Mouse (Mus musculus) MN1 (cell line): ENCODE results near the gene Gm3854.

Source experiments
- DNase-seq: peaks from one replicate; pipeline ENCODE4 v3.0.0-alpha.2; 2016; ENCODE audit warnings: low spot score

Gm3854 gene

DNA sequence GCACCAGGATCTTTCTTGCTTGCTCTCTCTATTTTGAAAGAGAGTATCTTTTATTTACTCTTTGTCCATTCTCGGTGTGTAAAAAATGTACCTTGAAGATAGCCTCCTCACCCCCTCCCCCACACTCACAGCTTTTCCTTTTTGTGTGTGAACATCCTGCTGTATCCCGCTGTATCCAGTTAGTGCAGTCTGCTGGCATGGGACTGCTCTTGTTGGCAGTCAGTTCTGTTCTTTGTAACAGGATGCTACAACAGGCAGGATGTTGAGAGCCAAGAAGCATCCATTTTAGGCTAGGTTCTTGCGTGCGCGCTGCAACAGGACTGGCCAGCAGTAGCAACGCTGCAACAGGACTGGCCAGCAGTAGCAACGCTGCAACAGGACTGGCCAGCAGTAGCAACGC is 43.4 kb downstream of the Gm3854 start:
- no peak for DNase-seq

DNA sequence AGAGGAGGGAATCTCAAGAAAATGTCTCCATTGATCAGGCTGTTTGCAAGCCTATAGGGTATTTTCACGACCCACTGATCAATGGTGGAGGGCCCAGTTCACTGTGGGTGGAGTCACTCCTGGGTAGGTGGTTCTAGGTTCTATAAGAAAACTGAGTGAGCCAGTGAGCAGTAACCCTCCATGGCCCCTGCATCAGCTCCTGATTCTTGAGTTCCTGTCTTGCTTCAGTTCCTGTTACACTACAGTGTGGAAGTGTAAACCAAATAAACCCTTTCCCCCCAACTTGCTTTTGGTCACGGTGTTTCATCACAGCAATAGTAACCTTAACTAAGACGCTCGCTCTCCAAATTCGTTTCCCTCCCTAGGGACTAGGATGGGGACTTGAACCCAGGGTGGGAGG is 45.4 kb downstream of the Gm3854 start:
- DNase-seq = no peak

DNA sequence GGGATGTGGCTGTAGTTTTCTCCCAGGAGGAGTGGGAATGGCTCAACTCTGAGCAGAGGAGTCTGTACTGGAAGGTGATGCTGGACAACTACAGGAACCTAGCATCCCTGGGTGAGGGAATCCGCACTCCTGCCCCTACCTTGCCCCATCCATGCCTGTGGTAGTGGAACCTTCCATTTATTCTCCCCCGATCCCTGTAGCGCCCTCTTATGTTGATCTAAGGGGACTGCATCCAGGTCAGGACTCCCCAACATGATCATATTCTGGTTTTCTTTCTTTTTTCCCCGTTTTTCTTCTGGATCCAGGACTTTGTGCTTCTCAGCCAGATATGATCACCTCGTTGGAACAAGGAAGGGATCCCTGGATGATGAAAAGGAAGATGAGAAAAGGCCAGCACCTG is 45.9 kb downstream of the Gm3854 start:
- DNase-seq = no peak

DNA sequence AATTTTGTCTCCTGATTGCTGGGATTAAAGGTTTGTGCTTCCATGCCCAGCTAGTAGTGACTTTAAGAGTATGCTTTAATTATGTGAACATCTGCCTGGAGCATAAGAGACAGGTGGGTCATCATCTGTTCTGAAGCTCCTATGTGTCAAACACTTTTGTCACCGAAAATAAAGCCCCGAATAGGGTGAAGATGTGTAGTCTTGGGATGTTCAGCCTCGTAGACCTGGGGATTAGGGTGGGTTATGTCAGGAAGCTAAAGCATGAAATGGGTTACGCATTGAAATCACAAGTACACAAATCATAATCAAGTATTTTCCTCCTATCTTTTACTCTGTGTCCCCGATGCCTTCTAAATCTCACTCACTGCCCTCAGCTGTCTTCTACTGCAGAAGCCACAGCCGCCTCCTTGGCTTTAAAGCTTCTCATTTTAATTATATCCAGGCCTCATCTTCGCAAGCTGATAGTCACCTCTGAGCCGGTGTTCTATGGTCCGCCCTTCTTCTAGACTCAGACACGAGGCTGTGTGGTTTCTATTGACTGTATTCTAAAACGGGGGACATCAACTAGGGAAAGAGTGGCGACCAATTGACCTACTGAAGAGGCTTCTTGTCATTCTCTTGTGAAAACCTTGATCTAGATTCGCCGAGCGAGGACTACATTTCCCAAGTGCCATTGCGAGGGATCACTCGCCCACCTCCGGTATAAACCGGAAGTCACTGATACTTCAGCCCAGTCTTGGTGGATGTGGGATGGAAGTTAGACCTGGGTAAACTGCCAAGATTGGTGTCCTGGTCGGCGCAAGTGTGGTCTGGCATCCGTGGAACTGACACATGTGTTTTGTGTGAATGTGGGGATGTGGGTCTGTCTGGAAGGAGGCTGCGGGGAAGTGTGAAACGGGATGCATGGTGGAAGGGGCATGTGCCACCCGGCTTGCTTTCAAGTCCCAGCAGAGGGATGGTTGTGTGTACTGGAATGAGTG is 54.7 kb downstream of the Gm3854 start, which contains the start of gene Smim17:
Smim17 (plus strand) TSS at position 720 of the 980 bp plus-strand sequence.
- DNase-seq = peak; percentile 70
